Mouse (Mus musculus) midbrain, embryonic 11.5 days (tissue): ENCODE data around the gene Cxcr5. TPM values are rescaled to one million over a fixed set of nuclear protein-coding genes. Genes with fewer than 3 reads are reported as not detected.

ENCODE experiments used
- ATAC-seq: fragments of 200-750 bp; cut with Nextera tagmentation; 2 replicates; pipeline ENCODE4 v1.8.0; 2017; ENCODE audit warnings: moderate TSS enrichment, moderate library complexity; ENCODE audit not compliant: low FRiP score
- DNase-seq: peaks from one replicate; pipeline ENCODE4 v3.0.0; 2015; ENCODE audit warnings: low spot score; ENCODE audit errors: missing footprints
- H3K27ac ChIP-seq: fragments of 300-500 bp; sonication (generic); 2 replicates; pipeline ENCODE4 v1.5.1; 2014; ENCODE audit warnings: low read depth, low read length
- H3K27me3 ChIP-seq: fragments of 300-500 bp; sonication (generic); 2 replicates; pipeline ENCODE4 v1.6.1; 2014; ENCODE audit warnings: mild to moderate bottlenecking, low read length, moderate library complexity, mixed read lengths; ENCODE audit not compliant: control insufficient read depth, insufficient read depth
- H3K36me3 ChIP-seq: fragments of 300-500 bp; sonication (generic); 2 replicates; pipeline ENCODE4 v1.6.1; 2014; ENCODE audit warnings: mild to moderate bottlenecking, low read length, moderate library complexity, mixed read lengths; ENCODE audit not compliant: control insufficient read depth, insufficient read depth
- H3K4me1 ChIP-seq: fragments of 300-500 bp; sonication (generic); 2 replicates; pipeline ENCODE4 v1.6.1; 2014; ENCODE audit warnings: low read length; ENCODE audit not compliant: control insufficient read depth, insufficient read depth
- H3K4me2 ChIP-seq: fragments of 300-500 bp; sonication (generic); 2 replicates; pipeline ENCODE4 v1.6.1; 2014; ENCODE audit warnings: mild to moderate bottlenecking, moderate library complexity
- H3K4me3 ChIP-seq: fragments of 300-500 bp; sonication (generic); 2 replicates; pipeline ENCODE4 v1.5.1; 2014; ENCODE audit warnings: low read depth, low read length
- H3K9ac ChIP-seq: fragments of 300-500 bp; sonication (generic); 2 replicates; pipeline ENCODE4 v1.6.1; 2014; ENCODE audit warnings: low read length
- H3K9me3 ChIP-seq: fragments of 300-500 bp; sonication (generic); 2 replicates; pipeline ENCODE4 v1.6.1; 2016; ENCODE audit warnings: low read length; ENCODE audit not compliant: control insufficient read depth
- WGBS: fragments of 180-500 bp; shearing (Covaris S2); extraction: QIAGEN DNeasy Blood & Tissue Kit; methylation state at CpG from one replicate; pipeline ENCODE4 v1.1.7; 2014; 5-methylcytosine and 5-hydroxymethylcytosine counted together
- polyA plus RNA-seq: library from polyadenylated mRNA; unstranded; fragments of >200 nt; fragmentation: Nextera tagmentation; extraction: Ambion mirVana; gene quantifications from 2 replicates; pipeline ENCODE4 v1.2.1, GENCODE M21; 2014

Cxcr5 gene
- polyA plus RNA-seq, 1 experiment from 2014 or later = 0.10 TPM

GRCm38 (mm10) chr9:44484311-44485104 lies 77.2 kb downstream of the Cxcr5 start:
- ATAC-seq (no peak), DNase-seq (no peak)
- Histone ChIP-seq H3K27ac (no peak overlapping the region), H3K4me3 (peak overlapping the region; percentile 66), H3K27me3 (no peaks in the 10 kb centered on the region), H3K36me3 (no peaks in the 10 kb centered on the region), H3K9me3 (no peaks in the 10 kb centered on the region), H3K4me2 (peak overlapping the region; percentile 80), H3K4me1 (peaks cover 64% of the 10 kb centered on the region), H3K9ac (peak overlapping the region; percentile 80)
- WGBS = 44% methylated on average over 7 of the region's 7 CpGs

- Histone ChIP-seq H3K9me3 (no peaks in the 10 kb centered on the region), H3K27me3 (no peaks in the 10 kb centered on the region), H3K36me3 (no peaks in the 10 kb centered on the region), H3K4me1 (peaks cover 55% of the 10 kb centered on the region), H3K4me2 (peak overlapping the region; percentile 80), H3K27ac (no peak overlapping the region; the same call in 1 of the 2 replicates), H3K9ac (peak overlapping the region; percentile 80), H3K4me3 (peak overlapping the region; percentile 66)
- under 1% methylated on average over 12 of the region's 12 CpGs for WGBS
- ATAC-seq (peak; percentile 51), DNase-seq (peak; percentile 95)
Observed at GRCm38 (mm10) chr9:44483510-44484044, 78.1 kb downstream of the Cxcr5 start.

- H3K4me1 ChIP-seq = peaks cover 50% of the 10 kb centered on the region
- no peak for ATAC-seq
Observed at GRCm38 (mm10) chr9:44483041-44483509, 78.6 kb downstream of the Cxcr5 start.

GRCm38 (mm10) chr9:44482552-44482951 lies 79.1 kb downstream of the Cxcr5 start, which contains the start of gene Bcl9l:
Gene Bcl9l (plus strand): TSS chr9:44482825.
- peak; percentile 61 for ATAC-seq
- Histone ChIP-seq H3K9ac (peak within 1 kb of the TSS; percentile 80), H3K27ac (peak within 1 kb of the TSS; percentile 81), H3K9me3 (no peaks in the 10 kb centered on the region), H3K4me2 (peak within 1 kb of the TSS; percentile 80), H3K4me3 (peak within 1 kb of the TSS; percentile 66), H3K36me3 (no peaks in the 10 kb centered on the region), H3K27me3 (no peaks in the 10 kb centered on the region), H3K4me1 (peaks cover 50% of the 10 kb centered on the region)
- peak; percentile 98 for DNase-seq
- under 1% methylated on average over 28 of the region's 31 CpGs for WGBS

More at GRCm38 (mm10) chr9:44483041-44483509, 78.6 kb downstream of the Cxcr5 start:
- H3K36me3 ChIP-seq = no peaks in the 10 kb centered on the region
- under 1% methylated on average over 39 of the region's 39 CpGs for WGBS
- peak; percentile 94 for DNase-seq
- H3K27ac ChIP-seq = peak overlapping the region; percentile 81
- no peaks in the 10 kb centered on the region for H3K9me3 ChIP-seq
- H3K9ac ChIP-seq = peak overlapping the region; percentile 80
- peak overlapping the region; percentile 80 for H3K4me2 ChIP-seq
- peak overlapping the region; percentile 66 for H3K4me3 ChIP-seq
- H3K27me3 ChIP-seq = no peaks in the 10 kb centered on the region

GRCm38 (mm10) chr9:44482112-44482511 lies 79.6 kb downstream of the Cxcr5 start:
- Histone ChIP-seq H3K4me1 (peaks cover 49% of the 10 kb centered on the region), H3K9ac (no peak overlapping the region), H3K36me3 (no peaks in the 10 kb centered on the region), H3K9me3 (no peaks in the 10 kb centered on the region), H3K4me2 (peak overlapping the region; percentile 80), H3K4me3 (peak overlapping the region; percentile 66), H3K27ac (no peak overlapping the region), H3K27me3 (no peaks in the 10 kb centered on the region)
- no peak for DNase-seq
- no peak for ATAC-seq
- 9% methylated on average over 3 of the region's 3 CpGs for WGBS

GRCm38 (mm10) chr9:44479628-44480428 lies 81.8 kb downstream of the Cxcr5 start:
- no peaks in the 10 kb centered on the region for H3K27me3 ChIP-seq
- H3K4me3 ChIP-seq = peak overlapping the region; percentile 64
- H3K27ac ChIP-seq = peak overlapping the region; percentile 95
- ATAC-seq = peak; percentile 55
- H3K4me2 ChIP-seq = peak overlapping the region; percentile 95
- peak overlapping the region; percentile 80 for H3K9ac ChIP-seq
- no peaks in the 10 kb centered on the region for H3K9me3 ChIP-seq
- peak; percentile 96 for DNase-seq
- H3K36me3 ChIP-seq = no peaks in the 10 kb centered on the region
- H3K4me1 ChIP-seq = peaks cover 26% of the 10 kb centered on the region
- 1% methylated on average over 26 of the region's 26 CpGs for WGBS

GRCm38 (mm10) chr9:44478959-44479605 lies 82.6 kb downstream of the Cxcr5 start:
- peak overlapping the region; percentile 64 for H3K4me3 ChIP-seq
- WGBS = 0% methylated on average over 29 of the region's 29 CpGs
- no peaks in the 10 kb centered on the region for H3K27me3 ChIP-seq
- no peaks in the 10 kb centered on the region for H3K36me3 ChIP-seq
- peak overlapping the region; percentile 80 for H3K9ac ChIP-seq
- peak overlapping the region; percentile 95 for H3K4me2 ChIP-seq
- ATAC-seq (peak; percentile 67), DNase-seq (peak; percentile 98)
- H3K27ac ChIP-seq = peak overlapping the region; percentile 95
- H3K9me3 ChIP-seq = no peaks in the 10 kb centered on the region
- peaks cover 19% of the 10 kb centered on the region for H3K4me1 ChIP-seq

GRCm38 (mm10) chr9:44478229-44478921 lies 83.3 kb downstream of the Cxcr5 start:
- DNase-seq (peak; percentile 98), ATAC-seq (peak; percentile 67)
- Histone ChIP-seq H3K9me3 (no peaks in the 10 kb centered on the region), H3K36me3 (no peaks in the 10 kb centered on the region), H3K4me1 (peaks cover 14% of the 10 kb centered on the region), H3K27ac (peak overlapping the region; percentile 95), H3K9ac (peak overlapping the region; percentile 80), H3K4me2 (peak overlapping the region; percentile 95), H3K4me3 (peak overlapping the region; percentile 64), H3K27me3 (no peaks in the 10 kb centered on the region)
- 0% methylated on average over 23 of the region's 27 CpGs for WGBS
